Mouse (Mus musculus): ENCODE measurements around the gene Clec16a. TPM values are rescaled to one million over a fixed set of nuclear protein-coding genes. Genes with fewer than 3 reads are reported as not detected.

Clec16a gene
- polyA plus RNA-seq, 1 experiment from 2014 or later: 70.0 TPM

DNA sequence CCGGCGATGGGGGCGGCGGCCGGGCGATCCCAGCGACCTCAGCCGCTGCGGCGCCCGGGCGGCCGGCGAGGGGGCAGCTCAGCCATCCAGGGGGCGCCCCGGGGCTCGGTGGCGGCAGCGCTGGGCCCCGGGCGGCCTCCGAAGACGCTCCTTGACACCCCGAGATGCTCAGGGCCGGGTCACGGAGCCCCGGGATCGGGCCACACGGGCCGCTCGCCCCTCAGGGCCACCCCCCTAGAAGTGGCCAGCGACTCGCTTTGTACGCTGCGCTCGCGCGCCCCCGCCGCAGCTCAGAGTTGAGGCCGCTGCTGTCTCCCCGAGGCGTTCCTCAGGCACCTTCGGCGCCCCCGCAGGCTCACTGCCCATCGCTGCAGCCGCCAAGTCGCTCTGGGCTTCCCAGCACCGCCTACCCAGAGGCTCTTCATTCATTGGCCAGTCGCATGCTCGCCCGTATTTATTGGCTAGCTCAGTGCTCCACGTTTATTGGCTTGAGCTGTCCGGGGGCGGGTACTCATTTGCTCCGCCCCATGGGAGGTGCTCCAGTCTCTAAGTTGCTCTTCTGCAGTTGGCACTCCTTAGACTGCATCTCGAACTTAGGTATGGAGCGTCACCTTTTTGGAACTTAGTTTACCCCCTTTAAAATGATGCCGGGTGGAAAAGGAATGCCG, 2.3 kb upstream of the Clec16a start, which contains the start of gene Dexi:
TSS of gene Dexi (minus strand) at position 357 of the 668 bp plus-strand sequence.
- H3K4me2 ChIP-seq (ENCODE audit: low read length): peak within 1 kb of the TSS; percentile 91
- no peaks in the 10 kb centered on the region for H3K36me3 ChIP-seq (ENCODE audit: control insufficient read depth, insufficient read depth, low read length)
- H3K27me3 ChIP-seq (ENCODE audit: control insufficient read depth, insufficient read depth, low read depth, low read length): no peaks in the 10 kb centered on the region
- no peaks in the 10 kb centered on the region for H3K9me3 ChIP-seq (replicated peaks; ENCODE audit: control insufficient read depth, low read length, poor library complexity, severe bottlenecking)
- peak within 1 kb of the TSS; percentile 92 for H3K4me3 ChIP-seq (ENCODE audit: low read depth, low read length)
- peak within 1 kb of the TSS; percentile 84 for H3K27ac ChIP-seq (ENCODE audit: low read length)
- peaks cover 60% of the 10 kb centered on the region for H3K4me1 ChIP-seq (ENCODE audit: control insufficient read depth, insufficient read depth, low read length)
- ATAC-seq: peak; percentile 94
- peak within 1 kb of the TSS; percentile 96 for H3K9ac ChIP-seq (ENCODE audit: low read depth, low read length)
- 0% methylated on average over 44 of the region's 61 CpGs for WGBS

DNA sequence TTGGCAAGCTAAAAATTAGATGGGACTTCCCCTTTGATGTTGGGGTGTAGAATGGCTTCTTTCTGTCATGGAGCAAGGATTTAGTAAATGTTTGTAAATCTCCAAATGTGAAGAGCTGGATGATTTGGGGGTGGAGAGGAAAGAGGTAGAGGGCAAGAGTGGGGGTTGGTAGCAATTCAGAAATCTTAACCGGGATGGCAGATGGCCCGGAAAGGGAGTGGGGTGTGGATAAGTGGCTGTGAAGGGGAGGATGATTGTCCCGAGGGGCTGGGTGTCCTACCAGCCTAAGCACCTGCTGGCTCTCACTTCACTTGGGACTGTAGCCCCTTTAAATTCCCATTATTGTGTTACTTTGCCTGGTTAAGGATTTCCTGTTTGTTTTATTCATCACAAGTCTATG, 1.7 kb downstream of the Clec16a start:
- Histone ChIP-seq H3K9ac (ENCODE audit: low read depth, low read length) (no peak overlapping the region), H3K4me2 (ENCODE audit: low read length) (no peak overlapping the region), H3K4me1 (ENCODE audit: control insufficient read depth, insufficient read depth, low read length) (peaks cover 27% of the 10 kb centered on the region), H3K4me3 (ENCODE audit: low read depth, low read length) (no peak overlapping the region), H3K36me3 (ENCODE audit: control insufficient read depth, insufficient read depth, low read length) (no peaks in the 10 kb centered on the region), H3K27ac (ENCODE audit: low read length) (no peak overlapping the region), H3K9me3 (replicated peaks; ENCODE audit: control insufficient read depth, low read length, poor library complexity, severe bottlenecking) (no peaks in the 10 kb centered on the region), H3K27me3 (ENCODE audit: control insufficient read depth, insufficient read depth, low read depth, low read length) (no peaks in the 10 kb centered on the region)
- WGBS: 63% methylated on average over 3 of the region's 3 CpGs
- ATAC-seq: no peak

DNA sequence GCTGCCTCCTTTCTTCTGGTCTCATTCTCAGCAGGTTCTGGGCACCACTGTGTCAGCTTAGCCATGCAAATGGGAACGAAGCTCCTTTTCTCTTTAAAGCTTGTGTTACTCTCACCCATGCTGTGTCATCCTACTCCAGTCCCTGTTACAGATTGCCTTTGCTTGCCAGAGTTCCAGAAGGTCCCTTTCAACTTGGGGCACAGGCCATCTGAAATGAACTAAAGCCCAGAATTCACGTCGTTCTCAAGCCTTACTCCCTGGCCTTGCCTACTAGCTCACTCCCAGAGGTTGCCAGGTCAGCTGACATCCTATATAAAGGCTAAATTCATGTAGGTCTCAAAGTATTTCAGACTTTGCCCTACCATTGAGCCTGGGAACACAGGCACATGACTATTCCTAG, 3.8 kb downstream of the Clec16a start:
- Histone ChIP-seq H3K9ac (ENCODE audit: low read depth, low read length) (no peak overlapping the region), H3K4me3 (ENCODE audit: low read depth, low read length) (no peak overlapping the region), H3K4me1 (ENCODE audit: control insufficient read depth, insufficient read depth, low read length) (peaks cover 22% of the 10 kb centered on the region), H3K4me2 (ENCODE audit: low read length) (no peak overlapping the region), H3K27ac (ENCODE audit: low read length) (no peak overlapping the region), H3K36me3 (ENCODE audit: control insufficient read depth, insufficient read depth, low read length) (no peaks in the 10 kb centered on the region), H3K27me3 (ENCODE audit: control insufficient read depth, insufficient read depth, low read depth, low read length) (no peaks in the 10 kb centered on the region), H3K9me3 (replicated peaks; ENCODE audit: control insufficient read depth, low read length, poor library complexity, severe bottlenecking) (no peaks in the 10 kb centered on the region)
- 72% methylated on average over 3 of the region's 3 CpGs for WGBS
- no peak for ATAC-seq

- Histone ChIP-seq H3K4me2 (ENCODE audit: low read length) (no peak overlapping the region), H3K4me1 (ENCODE audit: control insufficient read depth, insufficient read depth, low read length) (peaks cover 22% of the 10 kb centered on the region), H3K27ac (ENCODE audit: low read length) (no peak overlapping the region), H3K27me3 (ENCODE audit: control insufficient read depth, insufficient read depth, low read depth, low read length) (no peaks in the 10 kb centered on the region), H3K4me3 (ENCODE audit: low read depth, low read length) (no peak overlapping the region), H3K9me3 (replicated peaks; ENCODE audit: control insufficient read depth, low read length, poor library complexity, severe bottlenecking) (no peaks in the 10 kb centered on the region), H3K36me3 (ENCODE audit: control insufficient read depth, insufficient read depth, low read length) (no peaks in the 10 kb centered on the region), H3K9ac (ENCODE audit: low read depth, low read length) (no peak overlapping the region)
- WGBS: 86% methylated on average over 2 of the region's 2 CpGs
- ATAC-seq: no peak
Measured at GRCm38 (mm10) chr16:10549600-10549999, 4.5 kb downstream of the Clec16a start.

- no peaks in the 10 kb centered on the region for H3K9me3 ChIP-seq (replicated peaks; ENCODE audit: control insufficient read depth, low read length, poor library complexity, severe bottlenecking)
- no peak overlapping the region for H3K27ac ChIP-seq (ENCODE audit: low read length)
- H3K4me3 ChIP-seq (ENCODE audit: low read depth, low read length): no peak overlapping the region
- ATAC-seq: no peak
- H3K36me3 ChIP-seq (ENCODE audit: control insufficient read depth, insufficient read depth, low read length): no peaks in the 10 kb centered on the region
- H3K4me2 ChIP-seq (ENCODE audit: low read length): no peak overlapping the region
- peaks cover 11% of the 10 kb centered on the region for H3K4me1 ChIP-seq (ENCODE audit: control insufficient read depth, insufficient read depth, low read length)
- H3K27me3 ChIP-seq (ENCODE audit: control insufficient read depth, insufficient read depth, low read depth, low read length): no peaks in the 10 kb centered on the region
- WGBS: 88% methylated on average over 4 of the region's 4 CpGs
- H3K9ac ChIP-seq (ENCODE audit: low read depth, low read length): no peak overlapping the region
Measured at GRCm38 (mm10) chr16:10551592-10551991, 6.5 kb downstream of the Clec16a start.

DNA sequence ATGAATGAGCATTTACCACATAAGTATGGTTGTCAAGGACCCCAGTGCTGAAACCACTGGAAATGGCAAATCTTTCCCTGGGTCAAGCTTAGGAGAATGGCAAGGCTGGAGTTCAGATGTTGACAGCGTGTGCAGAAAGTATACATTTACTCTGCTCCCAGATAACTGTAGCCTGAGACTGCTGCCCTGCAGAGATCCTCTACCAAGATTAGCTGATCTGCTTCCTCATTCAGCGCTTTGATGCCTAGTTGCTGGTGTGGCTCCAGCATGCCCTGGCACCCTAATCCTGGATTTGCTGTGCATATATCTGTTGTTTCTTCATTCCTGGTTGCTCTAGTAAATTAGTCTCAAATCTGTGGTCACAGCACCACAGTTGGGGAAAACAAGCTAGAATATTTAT, 8.7 kb downstream of the Clec16a start:
- no peaks in the 10 kb centered on the region for H3K4me1 ChIP-seq (ENCODE audit: control insufficient read depth, insufficient read depth, low read length)
- no peak overlapping the region for H3K9ac ChIP-seq (ENCODE audit: low read depth, low read length)
- no peaks in the 10 kb centered on the region for H3K36me3 ChIP-seq (ENCODE audit: control insufficient read depth, insufficient read depth, low read length)
- H3K4me2 ChIP-seq (ENCODE audit: low read length): no peak overlapping the region
- H3K27ac ChIP-seq (ENCODE audit: low read length): no peak overlapping the region
- no peaks in the 10 kb centered on the region for H3K9me3 ChIP-seq (replicated peaks; ENCODE audit: control insufficient read depth, low read length, poor library complexity, severe bottlenecking)
- WGBS: 87% methylated on average over 2 of the region's 2 CpGs
- H3K27me3 ChIP-seq (ENCODE audit: control insufficient read depth, insufficient read depth, low read depth, low read length): no peaks in the 10 kb centered on the region
- no peak for ATAC-seq
- no peak overlapping the region for H3K4me3 ChIP-seq (ENCODE audit: low read depth, low read length)

DNA sequence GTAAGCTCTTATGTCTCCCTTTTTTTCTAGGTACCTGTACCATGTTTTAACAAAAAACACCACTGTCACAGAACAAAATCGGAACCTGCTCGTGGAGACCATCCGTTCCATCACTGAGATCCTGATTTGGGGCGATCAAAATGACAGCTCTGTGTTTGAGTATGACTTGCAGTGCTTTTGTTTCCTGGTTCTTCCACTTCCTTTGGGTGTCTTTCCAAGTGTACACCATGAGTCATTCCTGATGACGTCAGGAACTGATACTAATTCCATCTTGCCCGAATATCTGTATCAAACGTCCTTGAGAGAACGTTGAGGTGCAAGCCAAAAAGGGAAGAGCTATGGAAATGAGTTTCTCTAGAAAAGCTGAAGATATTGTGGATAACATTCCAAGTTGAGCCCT, 14.9 kb downstream of the Clec16a start:
- Histone ChIP-seq H3K27ac (ENCODE audit: low read length) (no peak overlapping the region), H3K36me3 (ENCODE audit: control insufficient read depth, insufficient read depth, low read length) (peaks cover 14% of the 10 kb centered on the region), H3K4me1 (ENCODE audit: control insufficient read depth, insufficient read depth, low read length) (no peaks in the 10 kb centered on the region), H3K27me3 (ENCODE audit: control insufficient read depth, insufficient read depth, low read depth, low read length) (no peaks in the 10 kb centered on the region), H3K9ac (ENCODE audit: low read depth, low read length) (no peak overlapping the region), H3K4me2 (ENCODE audit: low read length) (no peak overlapping the region), H3K4me3 (ENCODE audit: low read depth, low read length) (no peak overlapping the region), H3K9me3 (replicated peaks; ENCODE audit: control insufficient read depth, low read length, poor library complexity, severe bottlenecking) (no peaks in the 10 kb centered on the region)
- no peak for ATAC-seq
- 92% methylated on average over 8 of the region's 8 CpGs for WGBS

DNA sequence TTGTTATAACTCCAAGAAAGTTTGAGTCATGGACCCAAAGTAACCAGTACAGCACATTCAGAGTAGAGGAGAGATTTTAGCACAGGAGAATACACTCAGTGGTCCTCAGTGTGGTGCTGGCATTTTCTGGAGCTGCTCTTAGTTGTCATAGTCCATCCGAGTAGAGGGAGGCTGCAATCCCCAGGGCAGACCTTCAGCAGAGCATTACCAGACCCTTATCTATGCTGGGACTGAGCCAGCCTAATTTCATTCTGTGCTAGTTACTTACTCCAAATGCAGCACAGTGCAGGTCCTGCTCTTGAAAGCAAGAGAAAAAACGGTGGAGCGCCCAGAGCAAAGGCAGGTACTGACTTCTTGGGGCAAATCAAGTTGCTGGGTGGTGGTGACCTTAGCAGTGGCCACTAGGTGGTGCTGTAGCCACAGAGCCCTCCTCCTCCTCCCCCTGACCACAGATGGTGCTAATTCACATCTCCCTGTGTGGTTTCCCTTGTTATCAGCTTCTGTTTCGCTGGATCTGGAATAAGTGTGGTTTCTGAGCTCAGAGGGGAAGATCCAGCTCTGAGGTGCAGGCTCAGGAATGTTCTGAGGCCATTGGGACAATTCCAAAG, 20.2 kb downstream of the Clec16a start:
- H3K4me3 ChIP-seq (ENCODE audit: low read depth, low read length): no peak overlapping the region
- H3K27ac ChIP-seq (ENCODE audit: low read length): no peak overlapping the region
- H3K4me1 ChIP-seq (ENCODE audit: control insufficient read depth, insufficient read depth, low read length): no peaks in the 10 kb centered on the region
- H3K9me3 ChIP-seq (replicated peaks; ENCODE audit: control insufficient read depth, low read length, poor library complexity, severe bottlenecking): no peaks in the 10 kb centered on the region
- no peaks in the 10 kb centered on the region for H3K27me3 ChIP-seq (ENCODE audit: control insufficient read depth, insufficient read depth, low read depth, low read length)
- ATAC-seq: peak; percentile 54; the same call in 1 of the 2 replicates
- peaks cover 12% of the 10 kb centered on the region for H3K36me3 ChIP-seq (ENCODE audit: control insufficient read depth, insufficient read depth, low read length)
- H3K4me2 ChIP-seq (ENCODE audit: low read length): no peak overlapping the region
- H3K9ac ChIP-seq (ENCODE audit: low read depth, low read length): no peak overlapping the region
- WGBS: 42% methylated on average over 4 of the region's 4 CpGs

DNA sequence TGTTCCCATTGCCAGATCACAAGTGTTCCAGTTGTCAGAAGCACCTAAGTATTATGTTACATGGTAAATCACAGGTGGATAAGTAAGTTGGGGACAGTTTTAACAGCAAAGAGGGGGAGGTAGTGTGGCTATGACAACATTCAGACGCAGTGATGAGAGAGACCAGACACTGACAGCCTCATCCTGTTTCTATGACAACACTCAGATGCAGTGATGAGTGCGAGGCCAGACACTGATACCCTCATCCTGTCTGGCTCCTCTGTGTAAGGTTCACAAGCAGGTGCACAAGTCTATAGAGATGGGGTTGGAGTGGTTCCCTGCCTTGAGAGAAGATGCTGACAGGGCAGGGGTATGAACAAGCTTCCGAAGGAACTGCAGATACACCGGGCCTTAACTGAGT, 22.0 kb downstream of the Clec16a start:
- no peaks in the 10 kb centered on the region for H3K27me3 ChIP-seq (ENCODE audit: control insufficient read depth, insufficient read depth, low read depth, low read length)
- H3K9ac ChIP-seq (ENCODE audit: low read depth, low read length): no peak overlapping the region
- H3K9me3 ChIP-seq (replicated peaks; ENCODE audit: control insufficient read depth, low read length, poor library complexity, severe bottlenecking): no peaks in the 10 kb centered on the region
- 94% methylated on average over 4 of the region's 4 CpGs for WGBS
- no peak for ATAC-seq
- no peaks in the 10 kb centered on the region for H3K4me1 ChIP-seq (ENCODE audit: control insufficient read depth, insufficient read depth, low read length)
- no peak overlapping the region for H3K4me2 ChIP-seq (ENCODE audit: low read length)
- H3K4me3 ChIP-seq (ENCODE audit: low read depth, low read length): no peak overlapping the region
- H3K27ac ChIP-seq (ENCODE audit: low read length): no peak overlapping the region
- peaks cover 14% of the 10 kb centered on the region for H3K36me3 ChIP-seq (ENCODE audit: control insufficient read depth, insufficient read depth, low read length)
